Mouse (Mus musculus) embryonic facial prominence, embryonic 11.5 days (tissue): ENCODE results near the gene Ncoa3. TPM values are rescaled to one million over a fixed set of nuclear protein-coding genes. Genes with fewer than 3 reads are reported as not detected.

Experiments
- ATAC-seq: fragments of 200-750 bp; cut with Nextera tagmentation; replicated peaks from 2 replicates; pipeline ENCODE4 v1.8.0; 2017; ENCODE audit warnings: low read depth; ENCODE audit not compliant: insufficient number of reproducible peaks, low FRiP score, low TSS enrichment
- DNase-seq: peaks from one replicate; pipeline ENCODE4 v3.0.0-alpha.2; 2015; ENCODE audit warnings: low spot score
- H3K27ac ChIP-seq: fragments of 300-500 bp; sonication (generic); replicated peaks from 2 replicates; pipeline ENCODE4 v1.5.1; 2014; ENCODE audit warnings: mild to moderate bottlenecking, low read depth, low read length, control low read depth
- H3K27me3 ChIP-seq: fragments of 300-500 bp; sonication (generic); 2 replicates; pipeline ENCODE4 v1.6.1; 2014; ENCODE audit warnings: mild to moderate bottlenecking, low read length, moderate library complexity, mixed read lengths; ENCODE audit not compliant: control insufficient read depth, insufficient read depth
- H3K36me3 ChIP-seq: fragments of 300-500 bp; sonication (generic); replicated peaks from 2 replicates; pipeline ENCODE4 v1.6.1; 2014; ENCODE audit warnings: low read depth, mild to moderate bottlenecking, low read length, moderate library complexity, mixed read lengths; ENCODE audit not compliant: control insufficient read depth, insufficient read depth
- H3K4me1 ChIP-seq: fragments of 300-500 bp; sonication (generic); 2 replicates; pipeline ENCODE4 v1.6.1; 2014; ENCODE audit warnings: low read length, mixed read lengths; ENCODE audit not compliant: control insufficient read depth, insufficient read depth
- H3K4me2 ChIP-seq: fragments of 300-500 bp; sonication (generic); 2 replicates; pipeline ENCODE4 v1.6.1; 2014; ENCODE audit warnings: low read depth, mild to moderate bottlenecking, control low read depth, low read length, moderate library complexity
- H3K4me3 ChIP-seq: fragments of 300-500 bp; sonication (generic); 2 replicates; pipeline ENCODE4 v1.5.1; 2014; ENCODE audit warnings: low read depth, low read length, control low read depth
- H3K9ac ChIP-seq: fragments of 300-500 bp; sonication (generic); replicated peaks from 2 replicates; pipeline ENCODE4 v1.6.1; 2014; ENCODE audit warnings: mild to moderate bottlenecking, control low read depth, low read length
- H3K9me3 ChIP-seq: fragments of 300-500 bp; sonication (generic); replicated peaks from 2 replicates; pipeline ENCODE4 v1.6.1; 2016; ENCODE audit warnings: mild to moderate bottlenecking, low read length, inconsistent platforms, mixed read lengths; ENCODE audit not compliant: control insufficient read depth
- WGBS: fragments of 180-500 bp; shearing (Covaris S2); extraction: QIAGEN DNeasy Blood & Tissue Kit; methylation state at CpG from one replicate; pipeline ENCODE4 v1.1.7; 2014; 5-methylcytosine and 5-hydroxymethylcytosine counted together
- polyA plus RNA-seq: library from polyadenylated mRNA; unstranded; fragments of >200 nt; fragmentation: Nextera tagmentation; extraction: Ambion mirVana; gene quantifications from 2 replicates; pipeline ENCODE4 v1.2.1, GENCODE M21; 2014

The Ncoa3 gene
- polyA plus RNA-seq, 1 experiment from 2014 or later, result 16.2 TPM

DNA sequence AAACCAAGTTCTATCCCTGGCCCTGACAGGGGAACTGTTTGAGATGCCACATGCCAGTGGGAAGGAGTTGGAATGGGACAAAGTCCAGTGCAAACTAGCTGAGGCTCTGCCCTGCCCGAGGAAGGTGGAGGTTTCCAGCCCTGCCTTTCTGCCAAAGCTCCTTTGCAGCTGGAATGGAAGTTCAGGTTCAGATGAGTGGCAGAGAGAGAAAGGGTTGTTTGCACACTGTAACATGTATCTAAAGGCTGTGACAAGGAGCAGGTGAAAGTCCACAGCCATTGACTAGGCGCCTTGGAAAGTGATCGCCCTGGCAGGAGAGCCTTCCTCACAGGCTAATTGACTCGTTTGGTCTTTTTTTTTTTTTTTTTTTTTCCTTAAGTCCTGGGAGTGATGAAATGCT, 28.3 kb upstream of the Ncoa3 start:
- no peaks in the 10 kb centered on the region for H3K27me3 ChIP-seq
- no peak overlapping the region for H3K9ac ChIP-seq
- DNase-seq (no peak), ATAC-seq (no peak)
- H3K4me1 ChIP-seq, result no peaks in the 10 kb centered on the region
- WGBS, result 52% methylated on average over 4 of the region's 4 CpGs
- H3K36me3 ChIP-seq, result no peaks in the 10 kb centered on the region
- no peak overlapping the region for H3K4me3 ChIP-seq
- no peak overlapping the region for H3K4me2 ChIP-seq
- H3K27ac ChIP-seq, result no peak overlapping the region
- no peaks in the 10 kb centered on the region for H3K9me3 ChIP-seq

DNA sequence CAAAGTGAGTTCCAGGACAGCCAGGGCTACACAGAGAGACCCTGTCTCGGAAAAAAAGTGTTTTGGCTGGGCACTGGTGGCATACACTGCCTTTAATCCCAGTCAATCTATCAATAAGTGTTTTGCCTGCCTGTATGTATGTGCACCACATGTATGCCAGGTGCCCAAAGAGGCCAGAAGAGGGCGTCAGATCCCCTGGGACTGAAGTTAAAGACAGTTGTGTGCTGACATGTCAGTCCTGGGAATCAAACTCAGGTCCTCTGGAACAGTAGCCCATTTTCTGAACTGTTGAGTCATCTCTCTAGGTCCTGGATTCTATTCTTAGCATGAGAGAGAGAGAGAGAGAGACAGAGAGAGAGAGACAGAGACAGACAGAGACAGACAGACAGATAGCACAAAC, 25.4 kb upstream of the Ncoa3 start:
- H3K4me2 ChIP-seq, result no peak overlapping the region
- H3K27ac ChIP-seq, result no peak overlapping the region
- H3K9ac ChIP-seq, result no peak overlapping the region
- 78% methylated on average over 2 of the region's 2 CpGs for WGBS
- no peaks in the 10 kb centered on the region for H3K36me3 ChIP-seq
- no peaks in the 10 kb centered on the region for H3K9me3 ChIP-seq
- no peak overlapping the region for H3K4me3 ChIP-seq
- H3K27me3 ChIP-seq, result no peaks in the 10 kb centered on the region
- no peak for ATAC-seq
- DNase-seq, result no peak
- no peaks in the 10 kb centered on the region for H3K4me1 ChIP-seq

DNA sequence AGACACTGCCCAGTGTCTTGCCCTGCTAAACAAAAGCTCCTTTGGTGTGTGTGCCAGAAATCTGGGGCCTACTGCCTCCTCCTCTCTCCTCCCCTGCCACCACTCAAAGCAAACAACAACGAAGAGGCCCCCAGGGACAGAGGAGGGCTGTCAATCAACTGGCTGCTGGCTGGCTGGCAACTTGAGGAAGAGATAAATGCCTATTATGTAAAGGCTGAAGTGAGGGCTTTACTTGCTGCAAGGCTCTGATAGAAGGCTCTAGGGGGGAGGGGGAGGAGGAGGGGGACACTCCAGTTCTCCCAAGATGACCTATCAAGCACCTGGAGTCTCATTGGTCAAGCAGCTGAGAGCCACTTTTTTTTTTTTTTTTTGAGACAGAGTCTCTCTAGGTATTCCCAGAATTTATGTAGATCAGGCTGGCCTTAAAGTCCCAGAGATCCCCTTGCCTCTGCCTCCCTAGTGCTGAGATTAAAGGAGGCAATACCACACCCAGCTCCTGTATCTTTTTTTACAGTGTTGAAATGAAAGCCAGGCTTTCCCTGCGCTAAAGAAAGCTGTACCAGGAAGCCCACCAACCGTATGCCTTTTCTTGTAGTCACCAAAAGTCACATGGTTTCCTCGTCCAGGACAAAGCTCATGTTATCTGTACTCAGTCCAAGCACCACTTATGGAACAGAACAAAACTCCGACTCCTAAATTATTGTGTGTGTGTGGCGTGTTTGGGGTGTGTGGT, 24.4 kb upstream of the Ncoa3 start:
- H3K9me3 ChIP-seq, result no peaks in the 10 kb centered on the region
- no peaks in the 10 kb centered on the region for H3K27me3 ChIP-seq
- H3K36me3 ChIP-seq, result no peaks in the 10 kb centered on the region
- no peak overlapping the region for H3K4me3 ChIP-seq
- DNase-seq (peak; percentile 70), ATAC-seq (peak; percentile 66)
- peak overlapping the region; percentile 10; the same call in 1 of the 2 replicates for H3K27ac ChIP-seq
- no peaks in the 10 kb centered on the region for H3K4me1 ChIP-seq
- whole genome bisulfite sequencing, result 59% methylated on average over 6 of the region's 6 CpGs
- H3K9ac ChIP-seq, result no peak overlapping the region
- H3K4me2 ChIP-seq, result no peak overlapping the region

DNA sequence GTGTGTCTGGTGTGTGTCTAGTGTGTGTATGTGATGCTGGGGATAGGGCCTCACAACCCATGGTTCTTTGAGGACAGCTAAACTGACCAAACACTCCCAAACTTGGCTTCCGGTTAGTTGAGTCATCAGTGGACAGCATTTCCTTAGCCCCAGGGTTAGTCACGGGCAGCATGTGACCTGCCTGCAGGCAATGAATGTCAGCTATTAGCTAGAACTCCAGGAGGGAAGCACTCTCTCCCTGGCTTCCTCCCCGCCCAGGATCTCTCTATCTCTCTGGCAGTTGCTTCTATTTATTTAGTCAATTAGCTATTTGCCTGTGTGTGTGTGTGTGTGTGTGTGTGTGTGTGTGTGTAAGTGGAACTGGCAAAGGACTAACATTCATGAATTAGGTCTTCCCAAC, 23.6 kb upstream of the Ncoa3 start:
- no peak overlapping the region for H3K4me3 ChIP-seq
- H3K9ac ChIP-seq, result no peak overlapping the region
- H3K4me2 ChIP-seq, result no peak overlapping the region
- H3K27me3 ChIP-seq, result no peaks in the 10 kb centered on the region
- no peaks in the 10 kb centered on the region for H3K36me3 ChIP-seq
- ATAC-seq (no peak), DNase-seq (peak; percentile 25)
- H3K9me3 ChIP-seq, result no peaks in the 10 kb centered on the region
- H3K27ac ChIP-seq, result no peak overlapping the region
- H3K4me1 ChIP-seq, result no peaks in the 10 kb centered on the region
- 32% methylated on average over 3 of the region's 3 CpGs for WGBS

DNA sequence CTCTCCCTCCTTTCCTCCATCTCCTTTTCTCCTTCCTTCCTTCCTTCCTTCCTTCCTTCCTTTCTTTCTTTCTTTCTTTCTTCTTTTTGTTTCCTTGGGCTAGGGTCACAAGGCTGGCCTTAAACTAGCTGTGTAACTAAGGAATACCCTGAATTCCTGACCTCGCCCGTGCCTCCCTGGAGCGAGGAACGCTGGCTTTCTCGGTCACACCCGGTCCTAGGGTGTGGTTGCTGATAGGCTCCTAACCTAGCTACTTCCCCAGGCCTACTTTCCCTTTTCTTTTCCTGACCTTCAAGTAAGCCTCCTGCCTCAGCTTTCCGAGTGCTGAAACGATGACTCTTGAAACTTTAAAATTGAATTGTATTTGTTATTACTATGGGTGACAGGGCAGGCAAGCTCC, 23.0 kb upstream of the Ncoa3 start:
- H3K27ac ChIP-seq, result no peak overlapping the region
- H3K27me3 ChIP-seq, result no peaks in the 10 kb centered on the region

DNA sequence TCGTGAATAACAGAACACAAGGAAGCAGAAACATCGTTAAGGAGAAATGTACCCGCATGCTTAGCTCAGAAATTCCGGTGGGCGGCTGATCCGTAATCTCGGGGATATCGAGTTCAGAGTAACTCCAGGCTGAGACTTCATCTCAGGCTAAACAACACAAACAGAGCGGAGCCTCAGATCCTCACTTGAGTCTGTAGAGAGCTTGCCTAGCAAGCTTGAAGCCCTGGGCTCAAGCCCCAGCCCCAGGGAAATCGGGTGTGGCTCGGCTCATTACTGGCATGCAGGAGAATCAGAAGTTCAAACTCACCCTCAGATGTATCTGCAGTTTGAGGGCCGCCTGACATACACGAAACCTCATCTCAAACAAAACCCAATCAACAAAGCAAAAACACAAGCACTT, 22.5 kb upstream of the Ncoa3 start:
- no peaks in the 10 kb centered on the region for H3K9me3 ChIP-seq
- no peak overlapping the region for H3K4me3 ChIP-seq
- no peak overlapping the region for H3K4me2 ChIP-seq
- DNase-seq (no peak), ATAC-seq (no peak)
- H3K4me1 ChIP-seq, result no peaks in the 10 kb centered on the region
- WGBS, result 83% methylated on average over 13 of the region's 13 CpGs
- H3K9ac ChIP-seq, result no peak overlapping the region
- H3K27ac ChIP-seq, result no peak overlapping the region
- no peaks in the 10 kb centered on the region for H3K36me3 ChIP-seq
- H3K27me3 ChIP-seq, result no peaks in the 10 kb centered on the region

More for the DNA sequence above, 23.0 kb upstream of the Ncoa3 start:
- no peak overlapping the region for H3K4me2 ChIP-seq
- no peak overlapping the region for H3K4me3 ChIP-seq
- ATAC-seq (no peak), DNase-seq (no peak)
- H3K9ac ChIP-seq, result no peak overlapping the region
- 48% methylated on average over 8 of the region's 8 CpGs for WGBS
- H3K4me1 ChIP-seq, result no peaks in the 10 kb centered on the region
- no peaks in the 10 kb centered on the region for H3K9me3 ChIP-seq
- H3K36me3 ChIP-seq, result no peaks in the 10 kb centered on the region

DNA sequence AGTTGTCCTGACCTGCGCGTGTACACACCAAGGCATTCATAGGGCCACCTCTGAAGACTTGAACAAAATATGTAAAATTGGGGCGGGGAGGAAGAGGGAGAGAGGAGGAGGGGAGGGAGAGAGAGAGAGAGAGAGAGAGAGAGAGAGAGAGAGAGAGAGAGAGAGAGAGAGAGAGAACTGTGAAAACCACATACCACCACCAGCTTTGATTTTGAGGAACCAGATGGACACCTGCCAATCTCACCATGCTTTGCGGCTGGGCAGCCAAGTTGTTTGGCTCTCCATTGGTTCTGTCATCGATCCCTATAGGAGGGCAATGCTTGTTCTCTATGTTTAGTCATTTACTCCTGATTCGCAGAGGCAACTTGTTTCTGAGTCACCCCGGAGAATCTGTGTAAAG, 21.7 kb upstream of the Ncoa3 start:
- Histone ChIP-seq H3K9ac (no peak overlapping the region), H3K9me3 (no peaks in the 10 kb centered on the region), H3K36me3 (no peaks in the 10 kb centered on the region), H3K27me3 (no peaks in the 10 kb centered on the region), H3K4me2 (no peak overlapping the region), H3K27ac (no peak overlapping the region), H3K4me1 (no peaks in the 10 kb centered on the region), H3K4me3 (no peak overlapping the region)
- DNase-seq (no peak), ATAC-seq (no peak)
- WGBS, result 94% methylated on average over 7 of the region's 7 CpGs

DNA sequence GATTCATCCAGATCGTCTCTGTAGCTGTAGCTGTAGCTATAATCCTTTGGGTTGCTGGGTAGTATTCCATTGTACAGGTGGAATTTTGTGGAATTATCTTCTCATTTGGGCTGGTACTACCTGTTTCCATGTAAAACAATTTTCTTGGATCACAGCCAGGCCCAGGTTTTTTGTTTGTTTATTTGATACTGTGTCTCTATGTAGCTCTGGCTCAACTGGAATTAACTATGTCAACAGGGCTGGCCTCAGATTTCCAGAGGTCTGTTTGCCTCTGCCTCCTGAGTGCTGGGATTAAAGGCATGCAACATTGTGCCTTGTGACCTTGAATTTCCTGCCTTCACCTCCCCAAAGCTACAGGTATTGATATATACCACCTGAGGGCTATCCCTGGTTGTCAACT, 18.1 kb upstream of the Ncoa3 start:
- Histone ChIP-seq H3K4me2 (no peak overlapping the region), H3K9me3 (no peaks in the 10 kb centered on the region), H3K27ac (no peak overlapping the region), H3K9ac (no peak overlapping the region), H3K4me1 (no peaks in the 10 kb centered on the region), H3K4me3 (no peak overlapping the region), H3K27me3 (no peaks in the 10 kb centered on the region), H3K36me3 (no peaks in the 10 kb centered on the region)
- 71% methylated on average over 1 of the region's 1 CpGs for WGBS
- DNase-seq, result no peak
- ATAC-seq, result no peak
